Mouse (Mus musculus) megakaryocyte, embryonic 14.5 days (primary cell): ENCODE measurements around the gene Nfyc.

ENCODE experiments used
- FLI1 ChIP-seq: IDR thresholded peaks from 2 replicates; pipeline ENCODE4 v1.6.1; 2012; ENCODE audit warnings: low read length, inconsistent platforms, mixed read lengths
- GATA1 ChIP-seq: IDR thresholded peaks from 3 replicates; pipeline ENCODE4 v1.6.1; 2012; ENCODE audit warnings: mixed read lengths, low read length, inconsistent platforms, borderline replicate concordance

GRCm38 (mm10) chr4:120856376-120856775 lies 25.0 kb upstream of the Nfyc start:
- TF ChIP-seq GATA1 = no peak
- TF ChIP-seq FLI1 = no peak
